Mouse (Mus musculus) mouse trophoblast stem cell (cell line): ENCODE results near the gene Gm21760.
"Not testable (repeated sequence)": the region's sequence is repeated elsewhere in the genome, so short reads cannot be mapped to it uniquely, and the experiment has no call there.

ENCODE experiments used
- in situ Hi-C, 2 experiments: fragments of 300-500 bp; cut with MseI, MboI; formaldehyde crosslinking; loops; 2 replicates in 1 of 2; 3 replicates in 1 of 2; pipeline ENCODE4 v1.15.1; 2025

Gene Gm21760

DNA sequence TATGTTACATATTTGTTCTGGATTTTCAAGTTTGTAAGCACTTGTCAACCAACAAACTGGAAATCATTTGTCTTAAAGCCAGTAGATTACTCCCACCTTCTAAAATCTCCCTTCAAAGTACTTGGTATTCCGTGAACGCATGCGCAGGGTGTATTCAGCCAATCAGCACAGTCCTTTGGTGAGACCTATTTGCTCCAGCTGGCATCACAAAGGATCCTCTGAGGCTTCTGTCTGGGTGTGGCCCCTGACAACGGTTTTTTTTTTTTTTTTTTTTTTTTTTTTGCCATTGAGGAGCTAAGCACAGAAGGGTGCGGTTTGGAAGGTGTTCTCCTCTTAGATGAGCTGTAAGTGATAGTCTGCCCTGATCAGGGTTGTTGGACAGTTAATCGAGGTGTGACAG, at the start of gene Gm21760:
Gene Gm21760 (plus strand): TSS at position 301 of the 400 bp plus-strand sequence.
- in situ Hi-C loops: not testable (repeated sequence)
